Mouse (Mus musculus): ENCODE results near the gene BC049715. TPM values are rescaled to one million over a fixed set of nuclear protein-coding genes. Genes with fewer than 3 reads are reported as not detected.
"Not testable (repeated sequence)": the region's sequence is repeated elsewhere in the genome, so short reads cannot be mapped to it uniquely, and the experiment has no call there.

Gene BC049715
- polyA plus RNA-seq, 1 experiment from 2014 or later = 1.9 TPM

- H3K4me1 ChIP-seq (ENCODE audit: insufficient read depth, low read length) = peaks cover 11% of the 10 kb centered on the region; the same call in 1 of the 2 replicates
- no peak overlapping the region for H3K27ac ChIP-seq (ENCODE audit: low read length)
- no peak overlapping the region for H3K9ac ChIP-seq (replicated peaks; ENCODE audit: low read length)
- H3K27me3 ChIP-seq (ENCODE audit: insufficient read depth, low read length) = no peaks in the 10 kb centered on the region
- H3K4me2 ChIP-seq (replicated peaks; ENCODE audit: low read depth, low read length) = no peak overlapping the region
- no peaks in the 10 kb centered on the region for H3K9me3 ChIP-seq (ENCODE audit: low read length)
- H3K36me3 ChIP-seq (ENCODE audit: insufficient read depth, low read length) = no peaks in the 10 kb centered on the region
- ATAC-seq (ENCODE audit: low FRiP score, low TSS enrichment) = no peak
- no peak overlapping the region for H3K4me3 ChIP-seq (ENCODE audit: low read length)
- 50% methylated on average over 8 of the region's 8 CpGs for WGBS
Measured at GRCm38 (mm10) chr6:136881678-136882077, 54.3 kb downstream of the BC049715 start.

GRCm38 (mm10) chr6:136883431-136883915 lies 56.0 kb downstream of the BC049715 start:
- Histone ChIP-seq H3K9me3 (ENCODE audit: low read length) (no peaks in the 10 kb centered on the region), H3K4me1 (ENCODE audit: insufficient read depth, low read length) (peaks cover 19% of the 10 kb centered on the region; the same call in 1 of the 2 replicates), H3K4me2 (replicated peaks; ENCODE audit: low read depth, low read length) (no peak overlapping the region), H3K9ac (replicated peaks; ENCODE audit: low read length) (no peak overlapping the region), H3K27me3 (ENCODE audit: insufficient read depth, low read length) (no peaks in the 10 kb centered on the region), H3K4me3 (ENCODE audit: low read length) (no peak overlapping the region), H3K36me3 (ENCODE audit: insufficient read depth, low read length) (no peaks in the 10 kb centered on the region), H3K27ac (ENCODE audit: low read length) (no peak overlapping the region)
- 0 out of 2 replicates have a peak, but pooled peaks have one; percentile 46 for ATAC-seq (ENCODE audit: low FRiP score, low TSS enrichment)
- WGBS = 75% methylated on average over 3 of the region's 3 CpGs

- H3K27ac ChIP-seq (ENCODE audit: low read length) = no peak overlapping the region
- ATAC-seq (ENCODE audit: low FRiP score, low TSS enrichment) = no peak
- H3K36me3 ChIP-seq (ENCODE audit: insufficient read depth, low read length) = no peaks in the 10 kb centered on the region
- peaks cover 19% of the 10 kb centered on the region; the same call in 1 of the 2 replicates for H3K4me1 ChIP-seq (ENCODE audit: insufficient read depth, low read length)
- H3K9ac ChIP-seq (replicated peaks; ENCODE audit: low read length) = no peak overlapping the region
- H3K4me2 ChIP-seq (replicated peaks; ENCODE audit: low read depth, low read length) = no peak overlapping the region
- no peaks in the 10 kb centered on the region for H3K9me3 ChIP-seq (ENCODE audit: low read length)
- no peaks in the 10 kb centered on the region for H3K27me3 ChIP-seq (ENCODE audit: insufficient read depth, low read length)
- WGBS = 92% methylated on average over 6 of the region's 6 CpGs
- no peak overlapping the region for H3K4me3 ChIP-seq (ENCODE audit: low read length)
Measured at GRCm38 (mm10) chr6:136883961-136884360, 56.5 kb downstream of the BC049715 start.

GRCm38 (mm10) chr6:136884766-136885165 lies 57.3 kb downstream of the BC049715 start:
- peaks cover 19% of the 10 kb centered on the region; the same call in 1 of the 2 replicates for H3K4me1 ChIP-seq (ENCODE audit: insufficient read depth, low read length)
- 19% methylated on average over 1 of the region's 1 CpGs for WGBS
- H3K9ac ChIP-seq (replicated peaks; ENCODE audit: low read length); H3K36me3 ChIP-seq (ENCODE audit: insufficient read depth, low read length); H3K9me3 ChIP-seq (ENCODE audit: low read length); H3K4me2 ChIP-seq (replicated peaks; ENCODE audit: low read depth, low read length); H3K27me3 ChIP-seq (ENCODE audit: insufficient read depth, low read length); H3K27ac ChIP-seq (ENCODE audit: low read length); H3K4me3 ChIP-seq (ENCODE audit: low read length): not testable (repeated sequence)
- peak; percentile 43; the same call in 1 of the 2 replicates for ATAC-seq (ENCODE audit: low FRiP score, low TSS enrichment)

GRCm38 (mm10) chr6:136887854-136888253 lies 60.4 kb downstream of the BC049715 start:
- 40% methylated on average over 9 of the region's 9 CpGs for WGBS
- Histone ChIP-seq H3K9ac (replicated peaks; ENCODE audit: low read length) (no peak overlapping the region), H3K4me3 (ENCODE audit: low read length) (no peak overlapping the region), H3K4me1 (ENCODE audit: insufficient read depth, low read length) (peaks cover 16% of the 10 kb centered on the region; the same call in 1 of the 2 replicates), H3K36me3 (ENCODE audit: insufficient read depth, low read length) (no peaks in the 10 kb centered on the region), H3K9me3 (ENCODE audit: low read length) (no peaks in the 10 kb centered on the region), H3K4me2 (replicated peaks; ENCODE audit: low read depth, low read length) (no peak overlapping the region), H3K27ac (ENCODE audit: low read length) (peak overlapping the region; percentile 64), H3K27me3 (ENCODE audit: insufficient read depth, low read length) (no peaks in the 10 kb centered on the region)
- peak; percentile 77 for ATAC-seq (ENCODE audit: low FRiP score, low TSS enrichment)

GRCm38 (mm10) chr6:136889067-136889466 lies 61.6 kb downstream of the BC049715 start:
- 89% methylated on average over 6 of the region's 6 CpGs for WGBS
- H3K4me2 ChIP-seq (replicated peaks; ENCODE audit: low read depth, low read length) = no peak overlapping the region
- no peaks in the 10 kb centered on the region for H3K9me3 ChIP-seq (ENCODE audit: low read length)
- ATAC-seq (ENCODE audit: low FRiP score, low TSS enrichment) = no peak
- no peak overlapping the region for H3K4me3 ChIP-seq (ENCODE audit: low read length)
- H3K9ac ChIP-seq (replicated peaks; ENCODE audit: low read length) = no peak overlapping the region
- H3K27me3 ChIP-seq (ENCODE audit: insufficient read depth, low read length) = no peaks in the 10 kb centered on the region
- H3K36me3 ChIP-seq (ENCODE audit: insufficient read depth, low read length) = no peaks in the 10 kb centered on the region
- no peak overlapping the region for H3K27ac ChIP-seq (ENCODE audit: low read length)
- H3K4me1 ChIP-seq (ENCODE audit: insufficient read depth, low read length) = peaks cover 14% of the 10 kb centered on the region; the same call in 1 of the 2 replicates

GRCm38 (mm10) chr6:136889554-136889953 lies 62.1 kb downstream of the BC049715 start:
- Histone ChIP-seq H3K27me3 (ENCODE audit: insufficient read depth, low read length) (no peaks in the 10 kb centered on the region), H3K9ac (replicated peaks; ENCODE audit: low read length) (no peak overlapping the region), H3K4me2 (replicated peaks; ENCODE audit: low read depth, low read length) (no peak overlapping the region), H3K9me3 (ENCODE audit: low read length) (no peaks in the 10 kb centered on the region), H3K36me3 (ENCODE audit: insufficient read depth, low read length) (no peaks in the 10 kb centered on the region), H3K27ac (ENCODE audit: low read length) (no peak overlapping the region), H3K4me1 (ENCODE audit: insufficient read depth, low read length) (peaks cover 16% of the 10 kb centered on the region), H3K4me3 (ENCODE audit: low read length) (no peak overlapping the region)
- WGBS = 91% methylated on average over 6 of the region's 6 CpGs
- no peak for ATAC-seq (ENCODE audit: low FRiP score, low TSS enrichment)

Small RNA genes within 50 kb of the gene (microRNA-seq; reads per million reads assigned to microRNA genes)
- gene Gm44364 = not detected

Other genes starting within 250 kb of the BC049715 start
- 5.3 and 5.7 TPM in 2 replicates for gene Plbd1, start 165.7 kb upstream of the BC049715 start, polyA plus RNA-seq (2015; fragmentation: Nextera tagmentation; extraction: Ambion mirVana)
- gene Gucy2c, start 45.9 kb upstream of the BC049715 start, polyA plus RNA-seq (2015; fragmentation: Nextera tagmentation; extraction: Ambion mirVana) = 0.06 and 0.11 TPM in 2 replicates
- gene Hist4h4, start 23.2 kb upstream of the BC049715 start, polyA plus RNA-seq (2015; fragmentation: Nextera tagmentation; extraction: Ambion mirVana) = 0.55 and 0.81 TPM in 2 replicates
- 104 and 115 TPM in 2 replicates for gene H2afj, start 19.4 kb upstream of the BC049715 start, polyA plus RNA-seq (2015; fragmentation: Nextera tagmentation; extraction: Ambion mirVana)
- gene Wbp11, start 607 bp downstream of the BC049715 start, polyA plus RNA-seq (2015; fragmentation: Nextera tagmentation; extraction: Ambion mirVana) = 110 and 122 TPM in 2 replicates
- gene Smco3, start 7.8 kb downstream of the BC049715 start, polyA plus RNA-seq (2015; fragmentation: Nextera tagmentation; extraction: Ambion mirVana) = 2.4 and 2.5 TPM in 2 replicates
- 5.6 and 6.4 TPM in 2 replicates for gene Art4, start 30.1 kb downstream of the BC049715 start, polyA plus RNA-seq (2015; fragmentation: Nextera tagmentation; extraction: Ambion mirVana)
- gene Mgp, start 48.2 kb downstream of the BC049715 start, polyA plus RNA-seq (2015; fragmentation: Nextera tagmentation; extraction: Ambion mirVana) = 226 and 274 TPM in 2 replicates
- 0.22 and 0.23 TPM in 2 replicates for gene Erp27, start 94.6 kb downstream of the BC049715 start, polyA plus RNA-seq (2015; fragmentation: Nextera tagmentation; extraction: Ambion mirVana)
- 0.49 and 0.55 TPM in 2 replicates for gene Pde6h, start 96.2 kb downstream of the BC049715 start, polyA plus RNA-seq (2015; fragmentation: Nextera tagmentation; extraction: Ambion mirVana)
- 67.6 and 69.5 TPM in 2 replicates for gene Arhgdib, start 114.3 kb downstream of the BC049715 start, polyA plus RNA-seq (2015; fragmentation: Nextera tagmentation; extraction: Ambion mirVana)